Mouse (Mus musculus) Muller cell, postnatal 12 days (primary cell): ENCODE results near the gene Rep15.

Experiments
- DNase-seq: peaks from one replicate; pipeline ENCODE4 v3.0.0-alpha.2; 2015; ENCODE audit errors: inconsistent ontology term

The Rep15 gene

DNA sequence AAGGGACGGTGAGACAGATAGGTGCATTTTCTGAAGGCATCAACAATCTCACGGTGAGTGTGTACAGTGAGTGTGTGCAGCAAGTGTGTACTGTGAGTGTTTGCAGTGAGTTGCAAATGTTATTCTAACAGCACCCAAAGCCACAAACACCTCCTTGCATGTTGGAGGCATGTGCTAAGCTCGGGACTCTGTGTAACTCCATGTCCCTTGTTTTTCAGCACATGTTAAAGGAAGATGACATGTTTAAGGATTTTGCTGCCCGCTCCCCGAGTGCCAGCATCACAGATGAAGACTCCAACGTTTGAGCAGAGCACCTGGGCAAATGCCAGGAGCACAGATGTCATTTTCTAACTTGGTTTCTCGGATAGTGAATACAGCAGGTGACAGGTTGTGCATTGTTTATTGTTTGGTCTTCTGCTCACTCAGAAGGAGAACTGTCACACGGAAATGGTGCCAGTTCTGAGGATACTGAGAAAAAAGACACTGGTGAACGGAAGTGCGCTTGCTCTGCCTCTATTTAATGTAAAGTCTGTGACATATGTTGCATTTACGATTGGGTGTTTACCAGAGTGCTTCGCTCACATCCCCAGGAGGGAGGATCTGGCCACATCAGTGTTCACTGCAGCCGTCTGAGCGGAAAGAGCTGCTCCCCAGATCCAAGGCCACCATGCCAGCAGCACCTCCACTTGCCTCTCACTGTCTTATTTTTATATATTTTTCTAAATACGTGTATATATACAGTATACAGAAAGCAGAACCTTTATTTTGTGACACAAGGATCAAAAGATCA, 2.1 kb upstream of the Rep15 start:
- no peak for DNase-seq

DNA sequence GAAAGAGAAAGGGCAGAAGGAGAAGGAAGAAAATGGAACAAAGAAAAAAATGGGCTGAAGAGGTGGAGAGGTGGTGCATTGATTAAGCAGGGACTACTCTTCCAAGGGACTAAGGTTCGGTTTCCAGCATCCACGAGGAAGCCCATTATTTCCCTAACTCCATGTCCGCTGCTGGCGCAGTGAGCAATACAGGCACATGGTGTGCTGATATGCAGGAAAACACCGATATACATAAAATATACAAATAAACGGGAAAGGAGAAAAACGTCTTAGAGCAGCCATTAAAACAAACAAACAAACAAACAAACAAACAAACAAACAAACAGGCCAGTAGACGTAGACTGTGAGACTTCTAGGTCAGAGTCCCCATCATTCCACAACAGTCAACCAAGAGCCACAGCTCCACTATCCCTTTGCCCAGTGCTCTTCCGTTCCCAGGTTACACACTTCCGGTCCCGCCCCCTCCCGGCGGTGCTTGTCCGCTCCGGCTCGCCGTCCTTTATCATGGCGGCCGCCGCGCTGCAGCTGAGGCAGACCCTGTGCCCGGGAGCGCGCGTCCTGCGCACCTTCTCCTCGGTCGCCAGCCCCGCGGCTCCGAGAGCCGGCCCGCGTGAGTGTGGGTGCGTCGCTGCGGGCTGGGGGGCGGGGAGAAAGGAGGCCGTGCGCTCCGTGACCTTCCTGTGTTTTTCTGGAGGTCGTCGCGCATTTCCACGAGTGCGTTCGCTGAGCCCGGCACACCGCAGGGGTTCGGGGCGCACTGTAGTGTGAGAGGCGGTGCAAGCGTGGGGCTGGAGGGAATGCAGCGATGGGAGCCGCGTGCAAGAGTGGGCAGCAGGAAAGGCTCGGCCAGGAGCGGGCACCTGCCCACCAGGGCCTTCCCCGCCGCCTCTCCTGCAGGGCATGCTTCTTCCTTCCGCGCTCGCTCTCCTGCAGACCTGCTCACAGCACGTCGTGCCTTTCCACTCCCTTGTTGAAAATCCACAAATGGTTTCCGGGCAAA, 10.2 kb downstream of the Rep15 start, which contains the start of gene Mrps35:
Mrps35 (plus strand) TSS at position 474 of the 1,000 bp plus-strand sequence.
- peak; percentile 93 for DNase-seq

DNA sequence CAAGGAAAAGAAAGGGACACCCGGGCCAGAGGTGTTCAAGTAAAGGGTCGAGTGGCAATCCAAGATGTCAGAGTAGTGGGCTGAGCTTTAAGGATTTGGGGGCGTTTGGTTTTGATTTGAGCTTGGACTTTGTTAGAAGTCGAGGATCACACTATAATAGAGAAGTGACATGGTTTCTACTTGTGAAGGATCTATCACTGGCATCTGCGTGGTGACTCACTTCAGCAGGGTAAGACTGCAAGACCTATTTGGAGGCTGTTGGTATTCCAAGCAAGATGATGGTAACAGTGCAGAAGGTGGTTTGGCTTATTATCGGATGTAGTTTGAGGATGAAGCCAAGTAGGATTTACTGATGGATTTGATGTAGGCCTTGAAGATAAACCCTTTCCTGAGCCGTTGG, 11.2 kb downstream of the Rep15 start:
- DNase-seq = no peak

DNA sequence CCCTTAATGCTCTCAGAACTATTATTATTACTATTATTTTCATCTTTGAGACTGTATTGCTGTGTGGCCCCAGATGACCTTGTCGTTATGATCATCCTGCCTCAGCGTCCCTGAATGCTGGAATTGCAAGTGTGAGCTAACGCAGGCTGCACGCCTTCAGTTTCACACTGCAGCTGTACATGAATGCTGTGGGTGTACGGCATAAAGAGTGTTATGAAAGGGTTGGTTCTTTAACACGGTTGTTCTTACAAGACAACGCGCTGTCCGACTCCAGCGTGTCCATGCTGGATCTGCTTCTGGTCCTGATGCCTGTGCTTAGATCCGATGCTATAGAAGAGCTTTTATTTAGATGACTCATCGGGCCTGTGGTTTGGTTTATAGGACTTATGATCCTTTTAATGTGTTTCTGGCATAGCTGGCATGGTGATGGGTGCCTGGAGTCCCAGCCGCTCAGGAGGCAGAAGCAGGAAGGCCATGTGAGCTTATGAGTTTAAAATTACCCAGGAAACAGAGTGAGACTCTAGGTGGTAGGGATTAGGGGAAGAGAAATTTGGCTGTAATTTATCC, 16.9 kb downstream of the Rep15 start:
- DNase-seq = no peak

GRCm38 (mm10) chr6:147051666-147052065, 19.3 kb downstream of the Rep15 start:
- DNase-seq = no peak

GRCm38 (mm10) chr6:147052440-147052839, 20.1 kb downstream of the Rep15 start:
- no peak for DNase-seq

DNA sequence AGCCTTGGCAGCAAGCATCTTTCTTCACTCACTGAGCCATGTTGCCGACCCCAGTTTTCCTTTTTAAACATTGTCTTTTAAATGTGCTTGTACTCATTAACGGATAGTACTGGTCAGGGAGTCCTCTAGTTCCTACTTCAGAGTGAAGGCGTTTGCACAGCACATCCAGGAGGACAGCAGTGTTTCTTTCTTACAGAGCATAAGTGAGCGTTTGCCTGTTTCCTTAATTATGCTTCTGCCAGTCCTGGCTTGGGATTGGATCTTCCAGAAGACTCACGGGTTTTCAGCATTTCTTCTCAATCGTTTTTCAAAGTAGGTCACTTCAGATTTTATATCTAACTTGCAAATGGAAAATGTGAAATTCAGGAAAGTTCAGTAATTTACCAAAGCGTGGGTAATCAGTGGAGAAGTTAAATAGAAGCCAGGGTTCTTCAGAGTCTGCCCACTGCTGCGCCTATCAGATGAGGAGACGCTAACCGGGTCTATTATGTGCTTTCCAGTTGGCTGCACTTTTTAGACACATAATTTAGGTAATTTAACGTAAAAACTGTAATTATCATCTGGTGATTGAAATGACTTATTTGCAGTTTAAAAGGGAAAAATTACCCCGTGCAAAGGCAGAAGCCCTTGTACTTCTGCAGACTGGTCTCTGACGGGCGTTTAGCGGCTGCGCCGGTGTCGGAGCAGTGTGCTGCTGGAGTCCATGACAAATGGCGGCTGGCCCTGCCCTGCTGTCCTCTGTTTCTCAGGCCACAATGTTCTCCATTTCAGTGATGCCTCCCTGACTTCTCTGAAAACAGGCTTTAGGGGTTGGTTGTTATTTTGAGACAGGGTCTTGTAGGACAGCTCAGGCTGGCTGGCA, 21.6 kb downstream of the Rep15 start:
- DNase-seq = no peak

DNA sequence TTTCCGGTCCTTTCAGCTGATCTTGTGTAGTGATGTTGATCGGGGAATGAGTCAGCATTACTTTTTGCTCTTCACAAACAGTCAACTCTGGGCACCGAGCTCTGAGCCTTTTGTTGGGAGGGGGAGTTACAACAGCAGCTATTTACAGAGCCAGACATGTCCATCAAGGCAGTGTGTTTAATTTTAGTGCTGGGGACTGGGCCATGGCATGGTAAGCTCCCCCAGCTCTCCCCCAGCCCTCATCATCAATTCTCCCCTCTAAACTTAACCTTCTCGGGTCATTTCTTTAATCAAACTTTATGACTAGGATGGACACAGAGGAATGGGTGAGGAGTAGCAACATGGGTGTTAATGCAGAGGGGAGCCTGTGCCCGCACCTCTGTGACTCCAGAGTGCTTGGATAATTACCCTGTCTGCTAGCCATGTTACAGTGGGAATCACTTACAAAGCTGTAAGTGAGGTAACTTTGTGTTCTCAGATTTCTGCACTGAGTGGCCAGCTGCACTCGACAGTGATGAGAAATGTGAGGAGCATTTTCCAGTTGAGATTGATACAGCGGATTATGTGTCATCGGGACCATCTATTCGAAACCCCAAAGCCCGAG, 23.1 kb downstream of the Rep15 start:
- no peak for DNase-seq

GRCm38 (mm10) chr6:147059326-147059725, 26.9 kb downstream of the Rep15 start:
- DNase-seq = no peak

DNA sequence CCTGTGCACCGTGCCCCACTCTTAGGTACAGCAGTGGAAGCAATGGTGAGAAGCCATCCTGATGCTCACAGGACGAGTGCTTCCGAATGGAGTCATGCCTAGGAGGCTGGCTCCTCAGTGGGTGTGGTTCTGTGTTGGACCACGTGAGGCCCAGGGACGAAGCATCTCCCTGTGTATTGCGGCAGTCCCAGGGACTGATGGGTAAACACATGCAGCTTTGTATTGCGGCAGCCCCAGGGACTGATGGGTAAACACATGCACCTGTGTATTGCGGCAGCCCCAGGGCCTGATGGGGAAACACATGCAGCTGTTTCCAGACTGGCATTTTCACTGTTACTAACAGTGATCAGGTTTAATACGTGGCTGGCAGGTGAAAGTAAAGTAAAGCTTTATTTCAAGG, 29.2 kb downstream of the Rep15 start:
- no peak for DNase-seq

DNA sequence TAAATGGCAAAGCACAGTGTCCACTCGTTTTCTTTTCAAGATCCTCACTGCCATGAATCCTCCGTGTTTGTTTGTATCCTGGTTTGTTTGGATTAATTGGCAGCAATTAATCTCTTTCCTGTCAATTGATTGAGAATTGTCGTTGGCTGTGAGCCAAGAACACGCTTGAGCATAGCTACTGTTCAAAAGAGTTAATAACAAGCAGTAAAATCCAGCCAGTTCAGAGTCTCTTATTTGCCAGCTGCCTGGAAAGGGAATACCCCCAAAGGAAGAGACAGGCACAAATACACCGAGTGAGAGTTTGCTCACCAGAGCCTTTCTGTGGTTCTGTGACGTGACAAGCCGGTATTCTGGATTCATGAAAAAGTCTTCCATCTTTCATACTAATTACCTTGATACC, 29.6 kb downstream of the Rep15 start:
- no peak for DNase-seq

- DNase-seq = no peak
These were observed 30.3 kb downstream of the Rep15 start for GRCm38 (mm10) chr6:147062694-147063093.

- no peak for DNase-seq
These were observed 32.0 kb downstream of the Rep15 start for GRCm38 (mm10) chr6:147064226-147064943.

GRCm38 (mm10) chr6:147064944-147065261, 32.5 kb downstream of the Rep15 start:
- no peak for DNase-seq

DNA sequence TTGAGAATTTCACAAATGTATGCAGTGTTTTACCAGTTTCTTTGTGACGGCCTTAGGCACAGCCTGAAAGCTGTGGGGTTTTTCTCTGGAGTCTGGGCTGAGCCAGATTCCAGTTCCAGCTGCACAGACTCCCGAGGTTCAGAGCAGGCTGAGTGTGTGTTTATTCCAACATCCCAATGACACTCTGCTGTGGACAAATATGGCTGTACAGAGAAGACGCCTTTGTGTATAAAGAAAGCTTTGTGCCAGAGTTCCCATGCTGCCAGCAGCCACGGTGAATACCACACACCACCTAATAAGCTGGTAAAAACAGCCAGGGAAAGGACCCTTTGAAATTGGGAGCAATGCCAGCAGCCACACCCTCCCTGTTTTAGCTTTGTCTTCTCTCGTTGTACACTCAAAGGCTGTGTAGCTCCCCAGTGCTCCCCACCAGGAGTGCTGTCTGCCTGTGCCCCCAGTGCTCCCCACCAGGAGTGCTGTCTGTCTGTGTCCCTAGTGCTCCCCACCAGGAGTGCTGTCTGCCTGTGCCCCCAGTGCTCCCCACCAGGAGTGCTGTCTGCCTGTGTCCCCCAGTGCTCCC, 43.5 kb downstream of the Rep15 start:
- DNase-seq = no peak

DNA sequence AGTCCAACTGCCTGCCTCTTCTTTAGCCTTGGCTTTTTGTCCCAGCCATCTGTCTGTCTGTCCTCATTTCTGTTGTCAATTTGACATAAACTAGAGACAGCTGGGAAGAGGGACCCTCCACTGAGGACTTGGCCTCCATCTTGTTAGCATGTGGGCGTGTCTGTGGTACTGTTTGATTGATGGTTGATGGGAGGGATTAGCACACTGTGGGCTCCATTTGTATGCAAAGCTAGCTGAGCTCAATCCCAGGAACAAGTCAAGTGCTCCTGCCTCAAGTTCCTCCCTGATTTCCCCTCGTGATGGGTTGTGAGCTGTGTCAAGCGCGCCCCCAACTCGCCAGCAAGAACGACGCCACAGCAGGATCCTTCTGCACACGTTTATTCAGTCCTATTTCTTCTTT, 44.5 kb downstream of the Rep15 start:
- no peak for DNase-seq

DNA sequence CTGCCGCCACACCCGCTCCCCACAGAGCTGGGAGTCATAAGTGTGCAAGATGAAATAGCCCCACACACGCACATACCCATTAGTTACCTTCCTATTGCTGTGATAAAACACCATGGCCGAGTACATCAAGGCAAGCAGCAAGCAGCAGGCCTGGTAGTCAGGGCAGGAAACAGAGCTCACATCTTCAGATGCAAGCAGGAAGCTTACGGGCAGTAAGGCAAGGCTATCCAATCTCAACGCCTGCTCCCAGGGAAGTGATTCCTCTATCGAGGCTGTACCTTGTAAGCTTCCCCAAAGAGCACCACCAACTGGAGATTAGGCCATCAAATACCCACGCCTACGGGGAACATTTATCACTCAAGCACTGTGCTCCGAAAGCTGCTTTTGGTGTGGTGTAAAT, 47.5 kb downstream of the Rep15 start:
- DNase-seq = no peak
